Mouse (Mus musculus): Measurements from ENCODE around the gene Helb. TPM values are rescaled to one million over a fixed set of nuclear protein-coding genes. Genes with fewer than 3 reads are reported as not detected.

Helb gene
- polyA plus RNA-seq, 1 experiment from 2014 or later: 4.1 TPM

DNA sequence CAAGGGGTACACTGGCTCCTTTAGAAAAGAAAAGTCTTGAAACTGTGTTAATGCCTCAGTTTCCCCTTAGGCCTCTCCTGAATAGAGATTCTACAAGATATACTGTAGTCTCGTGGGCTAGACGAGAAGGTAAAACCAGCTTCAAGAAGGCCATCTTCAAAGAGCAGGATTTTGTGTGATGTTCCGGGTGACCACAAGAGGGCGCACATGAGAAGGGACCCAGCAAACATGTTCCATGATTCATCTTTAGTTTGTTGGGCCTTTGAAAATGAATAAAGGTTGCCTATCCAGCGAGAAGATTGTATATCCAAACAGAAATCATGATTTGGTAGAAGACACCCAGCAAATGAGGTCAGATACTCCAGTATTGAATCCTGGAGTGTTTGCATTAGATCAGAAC is 48.4 kb downstream of the Helb start:
- Histone ChIP-seq H3K9ac (ENCODE audit: low read length) (no peak overlapping the region), H3K27ac (ENCODE audit: low read depth) (no peak overlapping the region), H3K27me3 (replicated peaks; ENCODE audit: control insufficient read depth, insufficient read depth, low read length) (no peaks in the 10 kb centered on the region), H3K4me2 (ENCODE audit: low read length) (no peak overlapping the region), H3K36me3 (ENCODE audit: control insufficient read depth, insufficient read depth, low read length) (no peaks in the 10 kb centered on the region), H3K4me3 (ENCODE audit: low read depth, low read length) (no peak overlapping the region), H3K4me1 (replicated peaks; ENCODE audit: control insufficient read depth, insufficient read depth, low read length) (no peaks in the 10 kb centered on the region), H3K9me3 (ENCODE audit: control insufficient read depth, low read length) (no peaks in the 10 kb centered on the region)
- DNase-seq (ENCODE audit: low spot score): peak; percentile 73
- 24% methylated on average over 5 of the region's 5 CpGs for WGBS
- ATAC-seq (replicated peaks; ENCODE audit: low FRiP score, low TSS enrichment, low read depth): no peak

DNA sequence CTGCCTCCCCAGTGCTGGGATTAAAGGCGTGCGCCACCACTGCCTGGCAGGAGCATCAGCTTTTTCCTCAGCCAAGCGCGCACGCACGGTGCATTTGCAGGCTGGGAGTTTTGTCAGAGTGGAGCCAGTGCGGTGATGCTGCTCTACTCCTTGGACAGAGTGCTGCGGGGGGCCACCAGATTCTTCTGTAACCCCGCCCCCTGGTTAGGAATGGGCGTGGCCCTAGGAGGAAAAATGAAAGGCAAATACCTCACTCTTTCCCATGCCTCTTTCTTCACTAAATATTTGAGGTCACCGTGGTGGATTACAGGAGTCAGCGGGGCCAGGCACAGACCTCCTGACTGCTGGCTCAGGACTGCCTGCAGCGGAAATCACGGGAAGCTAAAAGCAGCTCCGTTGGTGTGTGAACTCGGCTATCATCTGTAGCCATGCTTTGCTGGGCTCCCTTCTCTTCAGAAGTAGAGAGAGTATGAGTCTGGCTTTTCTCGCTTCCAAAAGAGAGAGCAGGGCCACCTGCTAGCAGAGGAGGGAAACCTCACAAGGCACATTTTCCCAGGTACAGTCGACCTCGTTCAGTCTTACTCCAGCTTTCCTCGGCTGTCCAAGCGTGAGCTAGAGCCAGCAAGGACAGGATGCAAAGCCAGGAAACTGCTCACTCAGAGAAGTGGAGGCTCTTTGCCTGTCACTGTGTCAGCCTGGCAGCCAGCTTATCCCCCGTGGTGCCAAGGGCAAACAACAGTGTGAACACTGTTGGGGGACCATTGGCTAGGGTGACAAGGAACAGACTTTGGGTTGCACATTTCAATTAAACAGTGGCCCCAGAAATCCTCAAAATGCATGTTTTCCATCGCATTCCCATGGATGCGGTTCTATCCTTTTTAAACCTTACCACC is 51.3 kb downstream of the Helb start:
- DNase-seq (ENCODE audit: low spot score) (no peak), ATAC-seq (replicated peaks; ENCODE audit: low FRiP score, low TSS enrichment, low read depth) (no peak)
- H3K27ac ChIP-seq (ENCODE audit: low read depth): no peak overlapping the region
- H3K4me3 ChIP-seq (ENCODE audit: low read depth, low read length): no peak overlapping the region
- WGBS: 82% methylated on average over 24 of the region's 24 CpGs
- H3K27me3 ChIP-seq (replicated peaks; ENCODE audit: control insufficient read depth, insufficient read depth, low read length): no peaks in the 10 kb centered on the region
- H3K9ac ChIP-seq (ENCODE audit: low read length): no peak overlapping the region
- H3K4me1 ChIP-seq (replicated peaks; ENCODE audit: control insufficient read depth, insufficient read depth, low read length): no peaks in the 10 kb centered on the region
- no peaks in the 10 kb centered on the region for H3K36me3 ChIP-seq (ENCODE audit: control insufficient read depth, insufficient read depth, low read length)
- H3K4me2 ChIP-seq (ENCODE audit: low read length): no peak overlapping the region
- H3K9me3 ChIP-seq (ENCODE audit: control insufficient read depth, low read length): no peaks in the 10 kb centered on the region

- no peak overlapping the region for H3K4me2 ChIP-seq (ENCODE audit: low read length)
- no peaks in the 10 kb centered on the region for H3K9me3 ChIP-seq (ENCODE audit: control insufficient read depth, low read length)
- H3K4me1 ChIP-seq (replicated peaks; ENCODE audit: control insufficient read depth, insufficient read depth, low read length): no peaks in the 10 kb centered on the region
- no peaks in the 10 kb centered on the region for H3K36me3 ChIP-seq (ENCODE audit: control insufficient read depth, insufficient read depth, low read length)
- H3K9ac ChIP-seq (ENCODE audit: low read length): no peak overlapping the region
- H3K4me3 ChIP-seq (ENCODE audit: low read depth, low read length): no peak overlapping the region
- H3K27me3 ChIP-seq (replicated peaks; ENCODE audit: control insufficient read depth, insufficient read depth, low read length): no peaks in the 10 kb centered on the region
- 75% methylated on average over 10 of the region's 10 CpGs for WGBS
- no peak for DNase-seq (ENCODE audit: low spot score)
- ATAC-seq (replicated peaks; ENCODE audit: low FRiP score, low TSS enrichment, low read depth): no peak
- no peak overlapping the region for H3K27ac ChIP-seq (ENCODE audit: low read depth)
Measured at GRCm38 (mm10) chr10:120060579-120061237, 52.1 kb downstream of the Helb start.

GRCm38 (mm10) chr10:120044714-120045234 is 68.0 kb downstream of the Helb start:
- no peaks in the 10 kb centered on the region for H3K4me1 ChIP-seq (replicated peaks; ENCODE audit: control insufficient read depth, insufficient read depth, low read length)
- H3K4me3 ChIP-seq (ENCODE audit: low read depth, low read length): no peak overlapping the region
- no peaks in the 10 kb centered on the region for H3K9me3 ChIP-seq (ENCODE audit: control insufficient read depth, low read length)
- no peaks in the 10 kb centered on the region for H3K27me3 ChIP-seq (replicated peaks; ENCODE audit: control insufficient read depth, insufficient read depth, low read length)
- H3K4me2 ChIP-seq (ENCODE audit: low read length): no peak overlapping the region
- WGBS: 79% methylated on average over 2 of the region's 2 CpGs
- DNase-seq (ENCODE audit: low spot score) (no peak), ATAC-seq (replicated peaks; ENCODE audit: low FRiP score, low TSS enrichment, low read depth) (no peak)
- no peak overlapping the region for H3K9ac ChIP-seq (ENCODE audit: low read length)
- H3K27ac ChIP-seq (ENCODE audit: low read depth): no peak overlapping the region
- H3K36me3 ChIP-seq (ENCODE audit: control insufficient read depth, insufficient read depth, low read length): no peaks in the 10 kb centered on the region

DNA sequence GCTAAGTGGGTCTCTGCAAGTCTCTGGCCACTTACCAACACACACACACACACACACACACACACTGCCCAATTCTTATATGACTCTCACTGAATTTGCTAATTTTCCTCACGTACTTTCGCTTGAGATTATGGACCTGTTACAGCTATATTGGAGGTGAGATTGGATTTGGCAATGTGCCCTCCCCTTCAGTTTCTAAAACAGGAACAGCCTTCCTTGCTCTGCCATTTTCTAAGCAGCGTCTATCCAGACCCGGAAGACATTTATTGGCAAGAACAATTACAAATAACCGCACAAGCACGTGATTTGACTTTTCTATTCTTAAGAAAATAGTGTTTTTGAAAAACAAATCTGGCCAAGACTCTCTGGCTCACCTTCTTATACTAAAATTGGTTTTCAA is 68.5 kb downstream of the Helb start:
- ATAC-seq (replicated peaks; ENCODE audit: low FRiP score, low TSS enrichment, low read depth) (no peak), DNase-seq (ENCODE audit: low spot score) (no peak)
- Histone ChIP-seq H3K27me3 (replicated peaks; ENCODE audit: control insufficient read depth, insufficient read depth, low read length) (no peaks in the 10 kb centered on the region), H3K9ac (ENCODE audit: low read length) (no peak overlapping the region), H3K4me3 (ENCODE audit: low read depth, low read length) (no peak overlapping the region), H3K4me2 (ENCODE audit: low read length) (no peak overlapping the region), H3K4me1 (replicated peaks; ENCODE audit: control insufficient read depth, insufficient read depth, low read length) (no peaks in the 10 kb centered on the region), H3K27ac (ENCODE audit: low read depth) (no peak overlapping the region), H3K36me3 (ENCODE audit: control insufficient read depth, insufficient read depth, low read length) (no peaks in the 10 kb centered on the region), H3K9me3 (ENCODE audit: control insufficient read depth, low read length) (no peaks in the 10 kb centered on the region)
- 93% methylated on average over 6 of the region's 6 CpGs for WGBS

DNA sequence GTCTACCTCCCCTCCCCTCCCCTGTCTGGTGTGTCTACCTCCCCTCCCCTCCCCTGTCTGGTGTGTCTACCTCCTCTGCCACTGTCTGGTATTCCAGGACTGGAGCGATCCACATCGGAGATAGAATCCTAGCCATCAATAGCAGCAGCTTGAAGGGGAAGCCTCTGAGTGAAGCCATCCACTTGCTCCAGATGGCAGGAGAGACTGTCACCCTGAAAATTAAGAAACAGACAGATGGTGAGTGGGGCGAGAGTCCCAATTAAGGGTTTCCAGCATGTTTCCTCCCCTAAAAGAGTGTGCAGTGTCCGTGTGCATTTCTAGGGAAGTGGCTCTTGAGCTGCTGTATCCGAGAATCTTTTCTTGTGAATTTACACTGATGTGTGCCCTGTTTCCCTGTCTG is 74.6 kb downstream of the Helb start:
- no peak overlapping the region for H3K4me3 ChIP-seq (ENCODE audit: low read depth, low read length)
- no peak overlapping the region for H3K4me2 ChIP-seq (ENCODE audit: low read length)
- DNase-seq (ENCODE audit: low spot score) (no peak), ATAC-seq (replicated peaks; ENCODE audit: low FRiP score, low TSS enrichment, low read depth) (no peak)
- H3K27me3 ChIP-seq (replicated peaks; ENCODE audit: control insufficient read depth, insufficient read depth, low read length): no peaks in the 10 kb centered on the region
- 88% methylated on average over 5 of the region's 5 CpGs for WGBS
- no peaks in the 10 kb centered on the region for H3K36me3 ChIP-seq (ENCODE audit: control insufficient read depth, insufficient read depth, low read length)
- no peaks in the 10 kb centered on the region for H3K4me1 ChIP-seq (replicated peaks; ENCODE audit: control insufficient read depth, insufficient read depth, low read length)
- H3K27ac ChIP-seq (ENCODE audit: low read depth): no peak overlapping the region
- H3K9ac ChIP-seq (ENCODE audit: low read length): no peak overlapping the region
- H3K9me3 ChIP-seq (ENCODE audit: control insufficient read depth, low read length): no peaks in the 10 kb centered on the region

- Histone ChIP-seq H3K9me3 (ENCODE audit: control insufficient read depth, low read length) (no peaks in the 10 kb centered on the region), H3K4me2 (ENCODE audit: low read length) (no peak overlapping the region), H3K9ac (ENCODE audit: low read length) (no peak overlapping the region), H3K4me3 (ENCODE audit: low read depth, low read length) (no peak overlapping the region), H3K27ac (ENCODE audit: low read depth) (no peak overlapping the region), H3K4me1 (replicated peaks; ENCODE audit: control insufficient read depth, insufficient read depth, low read length) (no peaks in the 10 kb centered on the region), H3K36me3 (ENCODE audit: control insufficient read depth, insufficient read depth, low read length) (no peaks in the 10 kb centered on the region), H3K27me3 (replicated peaks; ENCODE audit: control insufficient read depth, insufficient read depth, low read length) (no peaks in the 10 kb centered on the region)
- WGBS: 76% methylated on average over 6 of the region's 6 CpGs
- ATAC-seq (replicated peaks; ENCODE audit: low FRiP score, low TSS enrichment, low read depth) (no peak), DNase-seq (ENCODE audit: low spot score) (no peak)
Measured at GRCm38 (mm10) chr10:120035824-120036223, 77.0 kb downstream of the Helb start.

- Histone ChIP-seq H3K4me1 (replicated peaks; ENCODE audit: control insufficient read depth, insufficient read depth, low read length) (no peaks in the 10 kb centered on the region), H3K9ac (ENCODE audit: low read length) (no peak overlapping the region), H3K4me3 (ENCODE audit: low read depth, low read length) (no peak overlapping the region), H3K27ac (ENCODE audit: low read depth) (no peak overlapping the region), H3K9me3 (ENCODE audit: control insufficient read depth, low read length) (no peaks in the 10 kb centered on the region), H3K4me2 (ENCODE audit: low read length) (no peak overlapping the region), H3K27me3 (replicated peaks; ENCODE audit: control insufficient read depth, insufficient read depth, low read length) (no peaks in the 10 kb centered on the region), H3K36me3 (ENCODE audit: control insufficient read depth, insufficient read depth, low read length) (no peaks in the 10 kb centered on the region)
- 46% methylated on average over 15 of the region's 15 CpGs for whole genome bisulfite sequencing
- no peak for ATAC-seq (replicated peaks; ENCODE audit: low FRiP score, low TSS enrichment, low read depth)
- peak; percentile 47 for DNase-seq (ENCODE audit: low spot score)
Measured at GRCm38 (mm10) chr10:120035211-120035733, 77.5 kb downstream of the Helb start.

All from intestine, embryonic 14.5 days (tissue).